ENCODE assay signal across 12 mouse cellular contexts in genomic region chr6:48573280-48573679, GRCm38 (mm10). TPM values are rescaled to one million over a fixed set of nuclear protein-coding genes. Genes with fewer than 3 reads are reported as not detected.
DNase-seq lines count a peak whose midpoint lies in the region; ATAC-seq lines count a peak whose summit lies in the region.
"Had no signal": no experiment of that assay in that cellular context is flagged by ENCODE, and none has a peak within 500 bp of the region (broad histone marks: within the 10 kb centered on the region; RNA-seq: fewer than 3 reads in every experiment).

No protein-coding gene starts in this region.

- H3K4me3 ChIP-seq in heart, embryonic 11.5 days (ENCODE audit: low read depth, low read length), result no peak overlapping the region
- H3K4me3 ChIP-seq in kidney, embryonic 16.5 days (ENCODE audit: low read length), result no peak overlapping the region
- no peak overlapping the region for H3K4me3 ChIP-seq in neural tube, embryonic 11.5 days (ENCODE audit: low read depth, low read length)
- H3K4me3 ChIP-seq: forebrain, embryonic 12.5 days; layer of hippocampus, adult 2 months; megakaryocyte, embryonic 14.5 days had no signal

- no peak overlapping the region for H3K4me2 ChIP-seq in heart, embryonic 11.5 days
- H3K4me2 ChIP-seq in kidney, embryonic 16.5 days (replicated peaks; ENCODE audit: low read depth, low read length), result no peak overlapping the region
- H3K4me2 ChIP-seq in neural tube, embryonic 11.5 days (ENCODE audit: low read depth), result no peak overlapping the region
- H3K4me2 ChIP-seq: forebrain, embryonic 12.5 days had no signal

- no peaks in the 10 kb centered on the region for H3K9me3 ChIP-seq in heart, embryonic 11.5 days (replicated peaks; ENCODE audit: control insufficient read depth, low read length)
- no peaks in the 10 kb centered on the region for H3K9me3 ChIP-seq in kidney, embryonic 16.5 days (ENCODE audit: low read length)
- no peaks in the 10 kb centered on the region for H3K9me3 ChIP-seq in neural tube, embryonic 11.5 days (ENCODE audit: control insufficient read depth, low read length)
- H3K9me3 ChIP-seq: forebrain, embryonic 12.5 days had no signal

- H3K9ac ChIP-seq in heart, embryonic 11.5 days (ENCODE audit: low read depth, low read length), result no peak overlapping the region
- no peak overlapping the region for H3K9ac ChIP-seq in kidney, embryonic 16.5 days (replicated peaks; ENCODE audit: low read length)
- H3K9ac ChIP-seq in neural tube, embryonic 11.5 days (ENCODE audit: low read length), result no peak overlapping the region
- H3K9ac ChIP-seq: forebrain, embryonic 12.5 days had no signal

- no peaks in the 10 kb centered on the region for H3K27me3 ChIP-seq in heart, embryonic 11.5 days (ENCODE audit: control insufficient read depth, insufficient read depth, low read length)
- no peaks in the 10 kb centered on the region for H3K27me3 ChIP-seq in kidney, embryonic 16.5 days (ENCODE audit: insufficient read depth, low read length)
- H3K27me3 ChIP-seq in neural tube, embryonic 11.5 days (ENCODE audit: control insufficient read depth, insufficient read depth, low read length), result no peaks in the 10 kb centered on the region
- H3K27me3 ChIP-seq: forebrain, embryonic 12.5 days had no signal

- peak overlapping the region; percentile 68 for H3K27ac ChIP-seq in heart, embryonic 11.5 days (ENCODE audit: low read depth, low read length)
- H3K27ac ChIP-seq in kidney, embryonic 16.5 days (ENCODE audit: low read length), result peak overlapping the region; percentile 35; the same call in 1 of the 2 replicates
- H3K27ac ChIP-seq in neural tube, embryonic 11.5 days (ENCODE audit: low read depth, low read length), result no peak overlapping the region
- H3K27ac ChIP-seq: forebrain, embryonic 12.5 days; layer of hippocampus, adult 2 months had no signal

- 20% methylated on average over 10 of the region's 10 CpGs for WGBS in heart, embryonic 11.5 days (ENCODE audit: insufficient replicate concordance)
- 28% methylated on average over 10 of the region's 10 CpGs for whole genome bisulfite sequencing in kidney, embryonic 16.5 days
- 52% methylated on average over 10 of the region's 10 CpGs for WGBS in neural tube, embryonic 11.5 days

- ATAC-seq in heart, embryonic 11.5 days (replicated peaks; ENCODE audit: insufficient number of reproducible peaks, low FRiP score, low TSS enrichment), result peak; percentile 65
- 0 out of 2 replicates have a peak, but pooled peaks have one; percentile 24 for ATAC-seq in kidney, embryonic 16.5 days (ENCODE audit: low FRiP score, low TSS enrichment)
- ATAC-seq in neural tube, embryonic 11.5 days (ENCODE audit: insufficient read depth, low FRiP score, low TSS enrichment), result no peak
- ATAC-seq in cerebellum, adult (ENCODE audit: insufficient number of reproducible peaks, low FRiP score, low TSS enrichment), result no peak

- H3K4me1 ChIP-seq in heart, embryonic 11.5 days (ENCODE audit: control insufficient read depth, insufficient read depth, low read length), result peaks cover 22% of the 10 kb centered on the region
- peaks cover 37% of the 10 kb centered on the region for H3K4me1 ChIP-seq in kidney, embryonic 16.5 days (ENCODE audit: insufficient read depth, low read length)
- H3K4me1 ChIP-seq in neural tube, embryonic 11.5 days (ENCODE audit: control insufficient read depth, insufficient read depth, low read length), result no peaks in the 10 kb centered on the region
- H3K4me1 ChIP-seq: forebrain, embryonic 12.5 days had no signal

- no peaks in the 10 kb centered on the region for H3K36me3 ChIP-seq in heart, embryonic 11.5 days (ENCODE audit: control insufficient read depth, insufficient read depth, low read length)
- no peaks in the 10 kb centered on the region for H3K36me3 ChIP-seq in kidney, embryonic 16.5 days (ENCODE audit: insufficient read depth, low read length)
- no peaks in the 10 kb centered on the region; the same call in 1 of the 2 replicates for H3K36me3 ChIP-seq in neural tube, embryonic 11.5 days (ENCODE audit: control insufficient read depth, insufficient read depth, low read length)

- peak; percentile 34 for DNase-seq in kidney, adult 18-20 months
- no peak for DNase-seq in kidney, adult 8-10 months
- peak; percentile 14 for DNase-seq in neural tube, embryonic 11.5 days (ENCODE audit: low spot score)
- no peak for DNase-seq in layer of hippocampus, postnatal 10 days (ENCODE audit: low spot score in 2 of 2)
- no peak for DNase-seq in ovary, postnatal 36 days (ENCODE audit: low spot score)
- DNase-seq: cerebellum, adult 18-20 months had no signal

RNA-seq across cellular contexts. Expression of gene Rarres2, which starts 0.7 kb away (rescaled TPM):
- 16.4 and 18.3 TPM in 2 replicates for polyA plus RNA-seq in heart, embryonic 11.5 days (2014; fragmentation: Nextera tagmentation; extraction: Ambion mirVana)
- polyA plus RNA-seq in kidney, embryonic 16.5 days (2015; fragmentation: Nextera tagmentation; extraction: Ambion mirVana), result 64.5 and 76.1 TPM in 2 replicates
- polyA plus RNA-seq in neural tube, embryonic 11.5 days (2014; fragmentation: Nextera tagmentation; extraction: Ambion mirVana), result 1.6 and 2.8 TPM in 2 replicates
- total RNA-seq in layer of hippocampus, postnatal 10 days (2021), result 10 to 100 TPM; 15.1 to 15.3 TPM

RNA-seq across cellular contexts. Expression of gene Gm45021, which starts 16.1 kb away (rescaled TPM):
- 0.77 and 1.3 TPM in 2 replicates for polyA plus RNA-seq in heart, embryonic 11.5 days (2014; fragmentation: Nextera tagmentation; extraction: Ambion mirVana)
- not detected in 2 replicates for polyA plus RNA-seq in kidney, embryonic 16.5 days (2015; fragmentation: Nextera tagmentation; extraction: Ambion mirVana)
- polyA plus RNA-seq in neural tube, embryonic 11.5 days (2014; fragmentation: Nextera tagmentation; extraction: Ambion mirVana), result not detected in 2 replicates
- total RNA-seq in layer of hippocampus, postnatal 10 days (2021), result not detected
- total RNA-seq: layer of hippocampus, adult 2 months had no signal
- polyA plus RNA-seq: forebrain, embryonic 12.5 days had no signal

RNA-seq across cellular contexts. Expression of gene Lrrc61, which starts 18.7 kb away (rescaled TPM):
- 6.6 and 9.6 TPM in 2 replicates for polyA plus RNA-seq in heart, embryonic 11.5 days (2014; fragmentation: Nextera tagmentation; extraction: Ambion mirVana)
- polyA plus RNA-seq in kidney, embryonic 16.5 days (2015; fragmentation: Nextera tagmentation; extraction: Ambion mirVana), result 14.3 and 14.5 TPM in 2 replicates
- 15.7 and 18.7 TPM in 2 replicates for polyA plus RNA-seq in neural tube, embryonic 11.5 days (2014; fragmentation: Nextera tagmentation; extraction: Ambion mirVana)
- 10 to 100 TPM; 27.0 to 30.6 TPM for total RNA-seq in layer of hippocampus, postnatal 10 days (2021)

RNA-seq across cellular contexts. Expression of gene Repin1, which starts 20.4 kb away (rescaled TPM):
- 22.0 and 26.5 TPM in 2 replicates for polyA plus RNA-seq in heart, embryonic 11.5 days (2014; fragmentation: Nextera tagmentation; extraction: Ambion mirVana)
- 52.9 and 59.3 TPM in 2 replicates for polyA plus RNA-seq in kidney, embryonic 16.5 days (2015; fragmentation: Nextera tagmentation; extraction: Ambion mirVana)
- 39.8 and 47.5 TPM in 2 replicates for polyA plus RNA-seq in neural tube, embryonic 11.5 days (2014; fragmentation: Nextera tagmentation; extraction: Ambion mirVana)
- 10 to 100 TPM; 29.2 to 30.1 TPM for total RNA-seq in layer of hippocampus, postnatal 10 days (2021)

RNA-seq across cellular contexts. Expression of gene Gm44965, which starts 20.5 kb away (rescaled TPM):
- polyA plus RNA-seq in heart, embryonic 11.5 days (2014; fragmentation: Nextera tagmentation; extraction: Ambion mirVana), result not detected in 2 replicates
- polyA plus RNA-seq in kidney, embryonic 16.5 days (2015; fragmentation: Nextera tagmentation; extraction: Ambion mirVana), result 0.69 TPM in 1 of 2 replicates, not detected in the other
- polyA plus RNA-seq in neural tube, embryonic 11.5 days (2014; fragmentation: Nextera tagmentation; extraction: Ambion mirVana), result not detected in 2 replicates
- total RNA-seq in layer of hippocampus, postnatal 10 days (2021), result not detected
- total RNA-seq: layer of hippocampus, adult 2 months had no signal
- polyA plus RNA-seq: forebrain, embryonic 12.5 days had no signal

Comparison
In these comparisons a context has a peak if more than half of its experiments do, and no peak if none do; other contexts are left out.
1. DNase-seq: peak in kidney, adult 18-20 months (single experiment) and neural tube, embryonic 11.5 days (single experiment); none in kidney, adult 8-10 months (0 of 2), layer of hippocampus, postnatal 10 days (0 of 2) and ovary, postnatal 36 days (single experiment).
2. ATAC-seq: peak in heart, embryonic 11.5 days (single experiment) and kidney, embryonic 16.5 days (single experiment); none in neural tube, embryonic 11.5 days (single experiment) and cerebellum, adult (single experiment).